Mouse (Mus musculus) granulocyte monocyte progenitor cell, adult 5-6 weeks (primary cell): Measurements from ENCODE around the gene Nlrp9b. TPM values are rescaled to one million over a fixed set of nuclear protein-coding genes. Genes with fewer than 3 reads are reported as not detected.
"Not testable (repeated sequence)": the region's sequence is repeated elsewhere in the genome, so short reads cannot be mapped to it uniquely, and the experiment has no call there.

Source experiments
- ATAC-seq: replicated peaks from 2 replicates; pipeline ENCODE4 v1.8.0; 2016; ENCODE audit warnings: mild to moderate bottlenecking, moderate TSS enrichment, inconsistent platforms; ENCODE audit not compliant: poor library complexity, severe bottlenecking
- total RNA-seq, 2 experiments: library from RNA; stranded (forward) in 1 of 2; stranded (reverse) in 1 of 2; fragments of 200-712, 200-1000 nt in 1 of 2; fragments of >200 nt in 1 of 2; fragmentation: Nextera tagmentation in 1 of 2; gene quantifications; 2 replicates each; pipeline ENCODE4 v1.2.3; 2014 to 2017

The Nlrp9b gene
- total RNA-seq (2014; fragmentation: Nextera tagmentation) = not detected in 2 replicates
- total RNA-seq (2017) = not detected in 2 replicates

- not testable (repeated sequence) for ATAC-seq
Measured at GRCm38 (mm10) chr7:19991165-19991564, at the start of gene Nlrp9b. Gene Nlrp9b (plus strand): TSS chr7:19991465.

- ATAC-seq = no peak
Measured at GRCm38 (mm10) chr7:19944709-19945108, 46.6 kb upstream of the Nlrp9b start.

GRCm38 (mm10) chr7:19945201-19945600, 46.1 kb upstream of the Nlrp9b start:
- ATAC-seq = peak; percentile 70

GRCm38 (mm10) chr7:19945821-19946515, 45.3 kb upstream of the Nlrp9b start:
- ATAC-seq = peak; percentile 87

- ATAC-seq = no peak
Measured at GRCm38 (mm10) chr7:19948956-19949355, 42.3 kb upstream of the Nlrp9b start.

- no peak for ATAC-seq
Measured at GRCm38 (mm10) chr7:19949996-19950395, 41.3 kb upstream of the Nlrp9b start.

GRCm38 (mm10) chr7:19950589-19950988, 40.7 kb upstream of the Nlrp9b start, which contains the start of gene Igsf23:
Gene Igsf23 (minus strand): TSS chr7:19950756.
- ATAC-seq = no peak

- ATAC-seq = no peak
Measured at GRCm38 (mm10) chr7:19952320-19952986, 38.8 kb upstream of the Nlrp9b start.

GRCm38 (mm10) chr7:19953054-19953453, 38.2 kb upstream of the Nlrp9b start:
- ATAC-seq = no peak

GRCm38 (mm10) chr7:19955861-19956260, 35.4 kb upstream of the Nlrp9b start:
- ATAC-seq = peak; percentile 5; the same call in 1 of the 2 replicates

GRCm38 (mm10) chr7:19956341-19956781, 34.9 kb upstream of the Nlrp9b start:
- peak; percentile 96 for ATAC-seq

GRCm38 (mm10) chr7:19962423-19962822, 28.8 kb upstream of the Nlrp9b start:
- ATAC-seq = no peak

- ATAC-seq = no peak
Measured at GRCm38 (mm10) chr7:19964985-19965579, 26.2 kb upstream of the Nlrp9b start, which contains the start of gene Ceacam20. Gene Ceacam20 (plus strand): TSS chr7:19965412.

- no peak for ATAC-seq
Measured at GRCm38 (mm10) chr7:19969106-19969505, 22.2 kb upstream of the Nlrp9b start.

GRCm38 (mm10) chr7:19969541-19970090, 21.6 kb upstream of the Nlrp9b start:
- peak; percentile 35; the same call in 1 of the 2 replicates for ATAC-seq

- no peak for ATAC-seq
Measured at GRCm38 (mm10) chr7:19970196-19970595, 21.1 kb upstream of the Nlrp9b start.

- ATAC-seq = no peak
Measured at GRCm38 (mm10) chr7:19971516-19971915, 19.7 kb upstream of the Nlrp9b start.

GRCm38 (mm10) chr7:19996721-19997120, 5.5 kb downstream of the Nlrp9b start:
- ATAC-seq = not testable (repeated sequence)

GRCm38 (mm10) chr7:20009987-20010386, 18.7 kb downstream of the Nlrp9b start:
- ATAC-seq = no peak

GRCm38 (mm10) chr7:20064100-20064499, 72.8 kb downstream of the Nlrp9b start:
- ATAC-seq = not testable (repeated sequence)

- not testable (repeated sequence) for ATAC-seq
Measured at GRCm38 (mm10) chr7:20078118-20078517, 86.9 kb downstream of the Nlrp9b start.
